Mouse (Mus musculus) ES-Bruce4 (cell line): ENCODE results near the gene Fam92b. TPM values are rescaled to one million over a fixed set of nuclear protein-coding genes. Genes with fewer than 3 reads are reported as not detected.
A peak's percentile ranks its signal among the peaks of the same experiment; 100 is the strongest.

Source experiments
- H3K27ac ChIP-seq: 2 replicates; pipeline ENCODE4 v1.5.1; 2012; ENCODE audit warnings: low read length, inconsistent platforms; ENCODE audit not compliant: insufficient read depth
- H3K27me3 ChIP-seq: 2 replicates; pipeline ENCODE4 v1.6.1; 2012; ENCODE audit warnings: mild to moderate bottlenecking, low read length, inconsistent platforms; ENCODE audit not compliant: control insufficient read depth, poor library complexity, insufficient read depth, severe bottlenecking
- H3K36me3 ChIP-seq: 2 replicates; pipeline ENCODE4 v1.6.1; 2012; ENCODE audit warnings: inconsistent platforms, mild to moderate bottlenecking, low read length, moderate library complexity; ENCODE audit not compliant: control insufficient read depth, poor library complexity, insufficient read depth, severe bottlenecking
- H3K4me1 ChIP-seq: one replicate; pipeline ENCODE4 v1.8.1; 2011; ENCODE audit warnings: low read length; ENCODE audit not compliant: control insufficient read depth, insufficient read depth
- H3K4me3 ChIP-seq: 2 replicates; pipeline ENCODE4 v1.5.1; 2011; ENCODE audit warnings: low read depth, mild to moderate bottlenecking, low read length
- H3K9ac ChIP-seq: 2 replicates; pipeline ENCODE4 v1.6.1; 2012; ENCODE audit warnings: low read depth, mild to moderate bottlenecking, inconsistent platforms; ENCODE audit not compliant: poor library complexity, severe bottlenecking
- H3K9me3 ChIP-seq: replicated peaks from 2 replicates; pipeline ENCODE4 v1.6.1; 2012; ENCODE audit warnings: mild to moderate bottlenecking, low read length, inconsistent platforms; ENCODE audit not compliant: control insufficient read depth, poor library complexity, insufficient read depth, severe bottlenecking
- CTCF ChIP-seq: IDR thresholded peaks from one replicate; pipeline ENCODE4 v1.8.1; 2011; ENCODE audit warnings: low read depth, low read length
- EP300 ChIP-seq: IDR thresholded peaks from 2 replicates; pipeline ENCODE4 v1.6.1; 2011; ENCODE audit warnings: low read depth, low read length; ENCODE audit not compliant: insufficient read depth
- POLR2A ChIP-seq: IDR thresholded peaks from one replicate; pipeline ENCODE4 v1.8.1; 2011; ENCODE audit warnings: low read length; ENCODE audit not compliant: insufficient read depth
- polyA plus RNA-seq: library from polyadenylated mRNA; stranded (reverse); fragments of >200 nt; gene quantifications from 2 replicates; pipeline ENCODE4 v1.2.4, GENCODE M21; 2011; ENCODE audit warnings: low read depth; ENCODE audit not compliant: missing spikeins, insufficient read depth, insufficient read length

Gene Fam92b
- polyA plus RNA-seq, 1 experiment, result not detected

GRCm38 (mm10) chr8:120191633-120192032 is 14.4 kb upstream of the Fam92b start:
- no peaks in the 10 kb centered on the region for H3K27me3 ChIP-seq
- TF ChIP-seq CTCF (no peak), EP300 (no peak), POLR2A (no peak)
- H3K4me1 ChIP-seq, result no peaks in the 10 kb centered on the region
- H3K9ac ChIP-seq, result no peak overlapping the region
- H3K4me3 ChIP-seq, result no peak overlapping the region
- H3K27ac ChIP-seq, result no peak overlapping the region
- H3K36me3 ChIP-seq, result no peaks in the 10 kb centered on the region
- H3K9me3 ChIP-seq, result peaks cover 3% of the 10 kb centered on the region; the same call in 1 of the 2 replicates

- peak overlapping the region; percentile 33; the same call in 1 of the 2 replicates for H3K9ac ChIP-seq
- no peak overlapping the region for H3K27ac ChIP-seq
- TF ChIP-seq EP300, result no peak
- TF ChIP-seq POLR2A, result no peak
- peak; percentile 1 for TF ChIP-seq CTCF
- H3K9me3 ChIP-seq, result peaks cover 3% of the 10 kb centered on the region; the same call in 1 of the 2 replicates
- 0 out of 2 replicates have a peak overlapping the region, but pooled peaks have one; percentile 5 for H3K4me3 ChIP-seq
- H3K36me3 ChIP-seq, result no peaks in the 10 kb centered on the region
- H3K27me3 ChIP-seq, result no peaks in the 10 kb centered on the region
- no peaks in the 10 kb centered on the region for H3K4me1 ChIP-seq
Measured at GRCm38 (mm10) chr8:120190810-120191413, 13.6 kb upstream of the Fam92b start.

GRCm38 (mm10) chr8:120190107-120190809 is 13.0 kb upstream of the Fam92b start:
- Histone ChIP-seq H3K36me3 (no peaks in the 10 kb centered on the region), H3K27me3 (no peaks in the 10 kb centered on the region), H3K27ac (no peak overlapping the region), H3K4me3 (no peak overlapping the region), H3K4me1 (no peaks in the 10 kb centered on the region), H3K9ac (no peak overlapping the region), H3K9me3 (peaks cover 3% of the 10 kb centered on the region; the same call in 1 of the 2 replicates)
- TF ChIP-seq CTCF, result no peak
- TF ChIP-seq EP300, result no peak
- TF ChIP-seq POLR2A, result no peak

GRCm38 (mm10) chr8:120189440-120189839 is 12.2 kb upstream of the Fam92b start:
- H3K4me3 ChIP-seq, result no peak overlapping the region
- no peak overlapping the region for H3K9ac ChIP-seq
- no peak overlapping the region for H3K27ac ChIP-seq
- no peaks in the 10 kb centered on the region for H3K27me3 ChIP-seq
- peaks cover 2% of the 10 kb centered on the region; the same call in 1 of the 2 replicates for H3K9me3 ChIP-seq
- no peak for TF ChIP-seq CTCF
- no peak for TF ChIP-seq EP300
- no peak for TF ChIP-seq POLR2A
- no peaks in the 10 kb centered on the region for H3K4me1 ChIP-seq
- H3K36me3 ChIP-seq, result no peaks in the 10 kb centered on the region

- Histone ChIP-seq H3K4me1 (no peaks in the 10 kb centered on the region), H3K27me3 (no peaks in the 10 kb centered on the region), H3K9me3 (no peaks in the 10 kb centered on the region; the same call in 1 of the 2 replicates), H3K4me3 (no peak overlapping the region), H3K27ac (no peak overlapping the region), H3K9ac (no peak overlapping the region), H3K36me3 (no peaks in the 10 kb centered on the region)
- TF ChIP-seq POLR2A, result no peak
- TF ChIP-seq CTCF, result no peak
- no peak for TF ChIP-seq EP300
Measured at GRCm38 (mm10) chr8:120188510-120188909, 11.2 kb upstream of the Fam92b start.

- H3K27me3 ChIP-seq, result no peaks in the 10 kb centered on the region
- H3K4me1 ChIP-seq, result no peaks in the 10 kb centered on the region
- no peak for TF ChIP-seq POLR2A
- TF ChIP-seq EP300, result no peak
- TF ChIP-seq CTCF, result no peak
- no peak overlapping the region for H3K9ac ChIP-seq
- H3K4me3 ChIP-seq, result no peak overlapping the region
- H3K9me3 ChIP-seq, result no peaks in the 10 kb centered on the region
- no peaks in the 10 kb centered on the region for H3K36me3 ChIP-seq
- H3K27ac ChIP-seq, result no peak overlapping the region
Measured at GRCm38 (mm10) chr8:120186454-120186853, 9.2 kb upstream of the Fam92b start.
